Mouse (Mus musculus): ENCODE measurements around the gene Olfr50.

Olfr50 gene

GRCm38 (mm10) chr2:36790238-36790637 lies at the start of gene Olfr50:
Gene Olfr50, plus strand, starts transcription at chr2:36790538.
- no peak for DNase-seq

GRCm38 (mm10) chr2:36783976-36784375 lies 6.4 kb upstream of the Olfr50 start, which contains the start of gene Olfr348:
Gene Olfr348, plus strand, starts transcription at chr2:36784276.
- DNase-seq, result no peak

GRCm38 (mm10) chr2:36816932-36817331 lies 26.6 kb downstream of the Olfr50 start, which contains the start of gene Olfr3:
Gene Olfr3, minus strand, starts transcription at chr2:36817032.
- DNase-seq, result no peak

GRCm38 (mm10) chr2:36846010-36846409 lies 55.7 kb downstream of the Olfr50 start, which contains the start of gene Olfr350:
Gene Olfr350, plus strand, starts transcription at chr2:36846310.
- DNase-seq, result no peak

Data from lung, postnatal 4 days (tissue).